Mouse (Mus musculus): ENCODE measurements around the gene Zfp277.

Zfp277 gene

DNA sequence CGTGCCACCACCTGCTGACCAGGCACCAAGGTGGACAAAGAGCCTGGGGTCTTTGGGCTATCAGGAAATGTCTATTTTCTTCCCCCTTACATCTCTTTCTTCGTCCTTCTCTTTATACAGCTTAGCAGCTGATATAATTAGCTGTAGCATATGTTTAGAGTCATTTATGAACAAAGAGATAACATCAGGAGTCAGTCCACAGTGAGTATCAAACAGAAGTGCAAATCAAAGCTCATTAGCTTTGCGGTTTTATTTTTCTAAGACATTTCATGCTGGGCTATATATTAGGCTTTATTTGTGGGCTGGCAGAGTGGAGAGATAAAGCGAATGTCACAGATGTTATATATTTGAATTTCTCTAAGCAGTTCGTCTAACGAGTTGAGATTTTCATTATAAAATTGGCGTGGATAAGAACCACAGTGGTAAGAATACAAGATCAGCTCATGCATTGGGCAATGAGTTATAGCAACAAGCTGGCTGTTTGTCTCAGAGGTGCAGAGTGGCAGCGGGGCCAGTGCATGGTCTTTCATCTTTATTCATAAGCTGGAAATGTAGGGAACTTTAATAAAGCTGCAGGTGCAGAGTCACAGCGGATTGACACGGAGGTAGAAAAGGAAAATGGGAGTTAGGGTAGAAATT lies 98.5 kb downstream of the Zfp277 start:
- DNase-seq = no peak

DNA sequence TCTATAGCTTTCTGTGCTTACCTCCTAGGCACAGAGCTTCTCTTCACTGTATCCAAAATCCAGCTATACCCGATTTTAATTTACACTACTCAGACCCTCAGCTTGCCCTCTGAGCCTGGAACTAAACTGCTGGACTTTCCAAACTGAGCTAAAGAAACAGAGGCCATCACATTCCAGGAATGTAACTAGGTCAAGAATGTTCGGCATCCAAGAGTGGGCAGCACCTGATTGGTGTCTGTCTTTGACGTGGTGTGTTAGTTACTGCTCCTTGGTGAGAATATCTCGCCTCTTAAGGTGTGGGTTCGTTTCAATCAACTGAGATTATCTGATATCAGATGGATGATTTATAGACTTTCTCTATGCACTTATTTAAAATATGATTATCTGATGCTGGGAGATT lies 104.3 kb downstream of the Zfp277 start:
- no peak for DNase-seq

DNA sequence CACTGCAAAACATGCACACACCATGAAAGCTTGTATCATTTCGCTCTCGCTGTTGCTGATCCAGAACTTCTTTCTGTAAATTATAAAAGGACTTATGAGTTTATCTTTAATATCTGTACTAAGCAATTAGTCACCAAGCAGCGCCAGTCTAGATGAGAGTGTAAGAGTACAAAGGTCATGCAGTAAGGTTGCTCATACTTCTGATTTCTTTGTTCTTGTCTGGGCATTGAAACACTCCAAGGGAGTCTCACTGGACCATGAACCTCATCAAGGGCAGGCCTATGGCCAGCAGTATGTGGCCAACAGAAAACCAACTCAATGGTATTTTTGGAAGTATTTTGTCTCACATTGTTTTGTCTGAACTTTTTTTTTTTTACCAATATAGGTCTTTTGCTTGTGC lies 110.4 kb downstream of the Zfp277 start:
- DNase-seq = no peak

DNA sequence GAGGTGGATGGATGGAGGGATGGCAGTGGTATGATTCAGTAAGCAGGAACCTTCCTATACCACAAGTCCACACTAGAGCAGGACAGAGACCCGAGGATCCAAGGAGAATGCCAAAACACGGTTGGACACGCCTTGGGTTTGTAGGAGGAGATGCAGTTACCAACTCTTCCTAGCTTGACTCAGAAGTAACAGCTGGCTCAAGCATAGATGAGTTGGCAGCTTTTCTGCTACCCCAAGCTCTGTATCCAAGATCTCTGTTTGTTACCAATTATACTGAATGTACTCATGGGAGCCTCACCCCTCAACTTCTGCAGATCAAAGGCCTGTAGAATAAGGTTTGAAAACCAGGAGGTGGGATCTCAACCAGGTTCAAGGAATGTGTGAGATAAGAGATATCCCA lies 114.2 kb downstream of the Zfp277 start:
- no peak for DNase-seq

DNA sequence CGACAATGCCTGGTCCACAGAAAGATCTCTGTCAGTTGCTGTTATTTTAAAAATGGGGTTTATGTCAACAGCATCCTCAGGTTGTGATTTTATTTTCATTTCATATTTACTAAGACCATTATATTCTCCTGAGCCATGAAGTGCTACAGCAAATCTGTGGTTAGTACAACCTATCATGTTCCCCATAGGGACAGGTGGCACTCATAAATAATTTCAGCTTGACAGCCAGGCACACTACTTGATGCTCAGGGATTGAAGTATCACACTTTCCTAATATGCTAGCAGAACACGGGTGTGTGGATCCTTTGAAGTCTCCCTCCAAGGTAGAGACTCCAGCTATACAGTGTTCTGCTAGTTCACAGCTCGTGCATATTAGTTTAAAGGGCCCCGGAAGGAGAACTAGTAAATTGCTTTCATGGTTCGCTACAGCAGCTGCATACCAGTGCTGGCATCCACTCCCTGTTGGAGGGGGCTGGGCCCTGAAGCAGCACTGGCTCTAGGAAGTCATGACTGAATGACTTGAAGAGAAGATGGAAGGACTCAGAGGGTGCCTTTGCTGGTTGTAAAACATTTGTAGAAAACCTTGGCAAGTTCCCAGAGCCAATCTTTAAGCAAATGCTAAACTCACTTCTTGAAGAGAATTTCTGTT lies 118.6 kb downstream of the Zfp277 start:
- no peak for DNase-seq

DNA sequence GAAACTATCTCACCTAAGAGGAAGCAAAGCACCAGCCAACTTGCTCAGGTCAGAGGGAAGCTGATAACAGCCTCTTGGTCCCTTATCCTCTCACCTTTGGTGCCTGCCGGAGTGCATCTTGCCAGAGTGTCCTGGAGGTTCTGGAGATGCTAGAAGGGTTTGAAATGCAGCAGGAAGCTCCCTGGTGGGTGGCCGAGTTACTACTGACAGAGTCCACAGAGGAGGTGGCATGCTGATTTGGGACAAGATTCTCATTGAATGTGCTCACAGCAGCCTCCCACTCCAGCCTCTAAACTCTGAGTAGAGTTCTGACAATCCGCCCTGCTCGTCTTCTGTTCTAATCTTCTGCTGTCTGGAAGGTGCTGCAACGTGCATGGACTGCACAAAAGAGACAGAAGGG lies 120.1 kb downstream of the Zfp277 start:
- no peak for DNase-seq

DNA sequence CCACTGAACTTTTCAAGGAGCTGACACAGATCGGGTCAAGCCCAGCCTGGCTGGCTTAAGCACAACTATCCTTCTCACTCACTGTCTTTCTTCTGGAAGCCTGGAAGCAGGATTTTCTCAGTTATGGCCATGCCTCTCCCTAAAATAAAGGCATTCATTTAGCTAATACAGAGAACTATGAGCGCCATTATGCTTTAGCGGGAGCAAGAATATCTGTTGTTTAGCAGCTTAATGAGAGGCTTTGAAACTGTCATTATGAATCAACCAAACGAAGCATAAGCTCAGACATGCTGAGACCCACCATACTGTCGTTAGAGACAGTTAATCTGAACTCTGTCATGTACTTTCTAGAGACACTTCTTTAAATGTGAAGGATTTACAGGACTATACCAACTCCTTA lies 120.9 kb downstream of the Zfp277 start:
- DNase-seq = no peak

DNA sequence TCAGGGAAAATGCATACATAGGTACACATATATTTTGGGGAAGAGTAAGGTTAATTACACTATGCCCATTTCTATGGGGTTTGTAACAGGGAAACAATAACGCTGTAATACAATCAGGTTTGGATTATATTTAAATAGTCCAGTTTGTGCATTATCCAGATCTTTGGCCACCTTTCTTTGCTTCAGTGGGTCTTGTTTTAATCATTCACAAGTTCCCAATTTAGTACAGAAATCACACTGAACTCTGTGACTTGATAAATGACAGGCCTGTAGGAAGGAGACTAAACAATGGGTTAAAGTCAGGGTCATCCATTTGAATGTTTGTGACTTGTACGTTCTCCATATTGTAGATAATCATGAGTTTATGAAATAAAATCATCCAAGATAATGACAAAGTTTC lies 130.6 kb downstream of the Zfp277 start:
- no peak for DNase-seq

DNA sequence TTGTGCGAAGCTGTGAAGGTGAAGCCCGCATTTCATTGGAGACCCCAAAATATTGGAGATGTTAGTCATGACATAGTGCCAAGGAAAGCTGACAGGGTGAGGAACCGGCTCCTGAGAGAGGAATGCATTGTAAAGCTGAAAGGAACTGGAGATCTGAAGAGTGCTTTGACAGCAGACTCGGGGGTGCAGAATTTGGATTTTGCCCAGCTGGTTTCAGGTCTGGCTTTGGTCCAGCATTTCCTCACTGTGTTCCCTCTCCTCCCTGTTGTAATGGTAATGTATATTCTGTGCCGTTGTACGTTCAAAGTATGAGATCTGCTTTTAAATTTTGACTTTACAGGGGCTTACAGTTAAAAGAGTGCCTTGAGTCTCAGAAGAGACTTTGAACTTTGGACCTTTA lies 141.7 kb downstream of the Zfp277 start:
- no peak for DNase-seq

DNA sequence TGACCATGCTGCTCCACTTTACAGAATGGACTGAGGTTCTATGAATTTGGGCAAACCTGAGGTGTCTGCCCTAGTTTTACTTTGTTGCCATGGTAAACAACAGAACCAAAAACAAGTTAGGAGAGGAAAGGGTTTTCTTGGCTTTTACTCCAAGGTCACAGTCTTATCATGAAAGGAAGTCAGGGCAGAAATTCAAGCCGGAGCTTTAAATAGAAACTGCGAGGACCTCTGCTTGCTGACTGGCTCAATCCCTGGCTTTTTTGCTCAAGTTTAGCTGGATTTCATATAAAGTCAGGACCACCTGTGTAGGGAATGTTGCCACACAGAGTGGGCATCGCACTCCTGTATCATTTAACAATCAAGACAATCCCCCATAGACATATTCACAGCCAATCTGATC lies 147.1 kb downstream of the Zfp277 start:
- DNase-seq = no peak

DNA sequence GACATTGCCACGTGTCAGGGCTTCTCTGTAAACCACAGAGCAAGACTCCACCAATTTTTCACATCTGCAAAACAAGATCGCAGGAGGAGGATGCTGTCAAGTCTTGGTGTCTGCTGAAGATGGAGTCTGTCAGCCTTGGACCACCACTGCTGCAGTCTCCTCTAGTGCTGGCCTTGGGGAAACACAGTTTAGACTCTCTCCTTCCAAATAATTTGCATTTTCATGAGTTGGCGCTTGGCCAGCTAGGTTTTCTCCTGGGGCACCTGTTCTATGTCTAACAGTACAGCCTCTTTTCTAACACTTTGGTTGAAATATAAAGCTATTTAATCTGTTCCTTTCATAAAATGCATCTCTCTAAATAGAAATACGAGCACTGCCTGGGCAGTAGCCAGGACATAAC lies 159.2 kb downstream of the Zfp277 start:
- DNase-seq = no peak

DNA sequence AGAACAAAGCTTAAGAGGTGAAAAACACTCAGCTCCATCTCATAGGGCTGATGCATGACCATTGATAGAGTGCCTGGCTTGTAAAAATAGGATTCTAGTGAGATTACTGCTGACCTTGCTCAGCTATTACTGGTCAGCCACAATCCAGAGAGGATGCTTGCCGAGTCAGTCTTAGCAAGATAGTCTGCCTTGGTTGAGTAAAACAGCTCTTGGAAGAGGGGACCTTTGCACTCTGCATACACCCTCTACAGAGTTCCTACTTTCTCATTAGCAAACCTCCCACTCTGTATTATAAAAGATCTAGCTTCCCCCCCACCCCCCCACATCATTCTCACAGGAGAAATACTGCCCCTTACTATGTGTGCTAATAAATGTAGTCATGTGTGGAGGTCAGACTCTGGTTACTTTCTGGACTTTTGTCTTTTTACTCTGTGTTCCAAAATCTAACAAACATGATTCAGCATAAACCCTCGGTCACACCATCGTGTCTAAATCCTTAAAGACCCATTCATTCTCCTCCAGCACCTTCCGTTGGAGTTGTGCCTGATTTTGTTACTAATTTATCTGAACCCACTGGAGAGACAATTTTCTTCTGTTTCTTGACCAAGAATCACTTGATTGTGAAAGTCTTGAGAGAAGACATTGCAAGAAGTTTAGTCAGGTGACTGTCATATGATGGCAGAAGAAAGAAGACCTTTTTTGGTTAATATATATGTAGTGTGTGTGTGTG lies 164.9 kb downstream of the Zfp277 start:
- no peak for DNase-seq

DNA sequence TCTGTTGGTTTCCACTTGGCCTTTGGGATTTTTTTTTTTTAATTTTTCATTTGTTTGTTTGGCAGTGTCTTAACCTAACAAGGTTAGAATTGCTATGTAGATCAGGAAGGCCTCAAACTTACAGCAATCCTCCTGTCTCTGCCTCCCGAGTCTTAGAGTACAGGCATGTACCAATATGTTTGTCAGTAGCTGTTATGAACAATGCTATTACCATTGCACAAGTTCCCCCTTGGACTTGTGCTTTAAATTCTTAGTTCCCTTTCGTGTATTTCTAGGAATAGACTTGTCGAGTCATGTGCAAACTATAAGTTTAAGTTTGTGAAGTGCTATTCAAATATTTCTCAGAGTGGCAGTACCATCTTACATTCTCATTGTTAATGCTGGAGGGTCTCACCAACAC lies 168.1 kb downstream of the Zfp277 start:
- no peak for DNase-seq

DNA sequence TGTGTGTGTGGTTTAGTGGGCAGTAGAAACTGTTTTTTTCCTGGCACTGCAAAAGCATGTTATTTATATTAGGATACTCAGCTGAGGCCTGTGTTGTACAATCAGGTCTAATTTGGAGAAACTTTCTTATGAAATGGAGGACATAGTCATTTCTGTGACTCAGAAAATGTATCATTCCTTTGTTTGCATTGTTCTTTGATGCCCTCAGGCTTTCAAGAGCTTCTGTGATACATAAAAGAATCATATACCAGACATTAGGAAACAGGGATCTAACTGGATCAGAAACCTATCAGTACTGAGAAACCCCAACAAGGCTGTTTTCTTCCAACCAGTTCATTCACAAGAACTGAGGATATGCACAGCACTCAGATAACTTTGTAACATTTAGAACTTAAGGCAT lies 170.8 kb downstream of the Zfp277 start:
- no peak for DNase-seq

DNA sequence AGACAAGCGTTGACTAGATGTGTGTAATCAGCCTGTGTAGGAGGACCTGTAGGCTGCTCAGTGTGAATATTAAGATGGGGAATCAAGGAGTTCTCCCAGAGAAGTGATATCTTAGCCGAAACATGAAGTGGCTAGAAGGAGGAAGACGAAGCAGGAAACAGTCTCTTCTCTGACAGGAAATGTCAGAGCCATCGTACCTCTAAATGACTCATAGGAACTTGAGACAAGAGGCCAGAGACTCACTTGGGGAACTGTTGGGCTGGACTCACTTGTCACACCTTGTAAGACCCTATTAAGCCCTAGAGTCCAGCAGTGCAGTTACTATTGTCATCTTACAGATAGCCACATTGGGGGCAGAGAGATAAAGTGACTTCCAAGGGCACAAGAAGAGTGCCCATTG lies 172.4 kb downstream of the Zfp277 start:
- DNase-seq = no peak

DNA sequence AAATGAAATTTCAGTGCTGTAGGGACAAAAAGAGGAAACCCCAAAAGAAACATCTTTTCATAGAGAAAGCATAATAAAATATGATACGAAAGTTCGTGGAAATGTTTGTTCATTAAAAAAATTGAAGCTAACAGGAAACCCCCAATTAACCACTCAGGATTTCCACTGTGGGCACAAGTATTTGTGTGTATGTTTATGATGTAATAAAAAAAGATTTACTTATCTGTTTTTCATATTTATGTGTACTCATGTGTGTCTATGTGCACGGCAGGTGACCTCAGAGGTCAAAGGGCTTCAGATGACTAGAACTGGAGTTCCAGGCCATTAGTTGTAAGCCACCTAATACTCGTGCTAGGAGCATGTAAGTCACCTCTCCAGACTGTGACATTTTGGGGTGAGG lies 173.0 kb downstream of the Zfp277 start:
- DNase-seq = no peak

DNA sequence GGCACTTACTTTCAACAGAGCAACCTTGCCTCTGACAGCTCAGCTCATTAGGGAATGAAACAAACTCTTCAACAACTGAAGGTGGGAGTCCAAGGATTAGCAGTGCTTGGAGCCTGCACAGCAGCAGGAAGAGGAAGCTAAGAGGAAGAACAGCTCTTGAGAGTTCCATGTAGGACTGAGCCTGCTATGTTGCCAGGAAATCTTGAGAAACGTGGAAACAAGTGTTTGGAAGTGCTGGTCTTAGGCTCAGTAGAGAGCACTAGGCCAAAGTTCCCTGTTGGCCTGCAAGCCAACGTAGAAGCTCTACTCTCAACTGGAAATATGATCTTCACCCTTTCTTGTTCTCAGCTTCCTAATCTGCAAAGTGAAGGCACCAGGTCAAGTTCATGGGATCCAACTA lies 177.4 kb downstream of the Zfp277 start:
- DNase-seq = no peak
